9 mouse cellular contexts compared by ENCODE assay signal in genomic region chr5:143084898-143085297, GRCm38 (mm10). TPM values are rescaled to one million over a fixed set of nuclear protein-coding genes. Genes with fewer than 3 reads are reported as not detected.
DNase-seq lines count a peak whose midpoint lies in the region; TF ChIP-seq lines count a peak whose summit lies in the region.
"Had no signal": no experiment of that assay in that cellular context is flagged by ENCODE, and none has a peak within 500 bp of the region (broad histone marks: within the 10 kb centered on the region; RNA-seq: fewer than 3 reads in every experiment).

No protein-coding gene starts in this region.

- DNase-seq in heart, postnatal 4 days, result peak; percentile 58
- DNase-seq in heart, postnatal 25 days (ENCODE audit: low spot score), result no peak
- no peak for DNase-seq in testis, postnatal 14 days (ENCODE audit: low spot score)
- DNase-seq in adrenal gland, postnatal 36 days, result peak; percentile 67 to 68
- DNase-seq in forelimb bud, embryonic 11.5 days (ENCODE audit: low read depth, low spot score), result peak; percentile 32
- DNase-seq in mesoderm, embryonic 11.5 days (ENCODE audit: low read depth, low spot score), result peak; percentile 41
- DNase-seq in yolk sac, embryonic 10.5 days (ENCODE audit: low spot score), result no peak

- no peak overlapping the region for H3K27ac ChIP-seq in testis, adult 2 months (ENCODE audit: control insufficient read depth, insufficient read depth, low read depth, low read length)
- H3K27ac ChIP-seq: liver, embryonic 15.5 days had no signal

- H3K36me3 ChIP-seq in testis, adult 2 months (ENCODE audit: control insufficient read depth, insufficient read depth, low read length), result peaks cover 4% of the 10 kb centered on the region; the same call in 1 of the 2 replicates

- intact Hi-C loops in heart, postnatal 25 days (cut with DNase I), result no loop called here

- peak; percentile 48; the same call in 1 of the 2 replicates for TF ChIP-seq CTCF in testis, adult 2 months (IDR thresholded peaks at IDR 0.05; ENCODE audit: control insufficient read depth, insufficient read depth, insufficient replicate concordance, low read depth, low read length)

- no peak overlapping the region for H3K4me3 ChIP-seq in testis, adult 2 months (ENCODE audit: control insufficient read depth, low read depth, low read length)
- H3K4me3 ChIP-seq: liver, embryonic 15.5 days had no signal

- no peaks in the 10 kb centered on the region for H3K4me1 ChIP-seq in testis, adult 2 months (ENCODE audit: control insufficient read depth, insufficient read depth, low read length)
- H3K4me1 ChIP-seq: liver, embryonic 15.5 days had no signal

- no peak for TF ChIP-seq POLR2A in testis, adult 2 months (IDR thresholded peaks at IDR 0.05; ENCODE audit: control insufficient read depth, low read depth, low read length)

- H3K27me3 ChIP-seq in testis, adult 2 months (ENCODE audit: control insufficient read depth, insufficient read depth, low read length), result no peaks in the 10 kb centered on the region
- H3K27me3 ChIP-seq: liver, embryonic 15.5 days had no signal

RNA-seq across cellular contexts. Expression of gene Rnf216, which starts 27.9 kb away (rescaled TPM):
- 10 to 100 TPM; 28.9 to 32.2 TPM for total RNA-seq in heart, postnatal 4 days (2021)
- total RNA-seq in heart, postnatal 25 days (2021), result 10 to 100 TPM; 22.8 to 26.2 TPM
- polyA plus RNA-seq in testis, adult 2 months (2012; rRNA removed), result 58.3 and 60.4 TPM in 2 replicates
- 10 to 100 TPM; 38.4 to 48.7 TPM for total RNA-seq in adrenal gland, postnatal 36 days (2021)

Comparison
In these comparisons a context has a peak if more than half of its experiments do, and no peak if none do; other contexts are left out.
1. DNase-seq: peak in heart, postnatal 4 days (single experiment), adrenal gland, postnatal 36 days (2 of 2), forelimb bud, embryonic 11.5 days (single experiment) and mesoderm, embryonic 11.5 days (single experiment); none in heart, postnatal 25 days (single experiment), testis, postnatal 14 days (single experiment) and yolk sac, embryonic 10.5 days (single experiment).